Mouse (Mus musculus) heart, embryonic 13.5 days (tissue): Measurements from ENCODE around the gene Mfap2. TPM values are rescaled to one million over a fixed set of nuclear protein-coding genes. Genes with fewer than 3 reads are reported as not detected.
A peak's percentile ranks its signal among the peaks of the same experiment; 100 is the strongest.

ENCODE experiments used
- ATAC-seq: fragments of 200-750 bp; cut with Nextera tagmentation; 2 replicates; pipeline ENCODE4 v1.8.0; 2017; ENCODE audit warnings: moderate TSS enrichment; ENCODE audit not compliant: insufficient number of reproducible peaks, low FRiP score, low TSS enrichment; ENCODE audit errors: extremely low read depth
- H3K27ac ChIP-seq: fragments of 300-500 bp; sonication (generic); replicated peaks from 2 replicates; pipeline ENCODE4 v1.5.1; 2015; ENCODE audit warnings: moderate library complexity, mild to moderate bottlenecking, inconsistent platforms
- H3K27me3 ChIP-seq: fragments of 300-500 bp; sonication (generic); replicated peaks from 2 replicates; pipeline ENCODE4 v1.6.1; 2015; ENCODE audit warnings: mild to moderate bottlenecking, inconsistent platforms
- H3K36me3 ChIP-seq: fragments of 300-500 bp; sonication (generic); 2 replicates; pipeline ENCODE4 v1.6.1; 2015; ENCODE audit warnings: mild to moderate bottlenecking, inconsistent platforms
- H3K4me1 ChIP-seq: fragments of 300-500 bp; sonication (generic); 2 replicates; pipeline ENCODE4 v1.6.1; 2015; ENCODE audit warnings: inconsistent platforms
- H3K4me2 ChIP-seq: fragments of 300-500 bp; sonication (generic); 2 replicates; pipeline ENCODE4 v1.6.1; 2015; ENCODE audit warnings: inconsistent platforms, mild to moderate bottlenecking, moderate library complexity
- H3K4me3 ChIP-seq: fragments of 300-500 bp; sonication (generic); 2 replicates; pipeline ENCODE4 v1.5.1; 2015; ENCODE audit warnings: moderate library complexity, mild to moderate bottlenecking, inconsistent platforms
- H3K9ac ChIP-seq: fragments of 300-500 bp; sonication (generic); 2 replicates; pipeline ENCODE4 v1.6.1; 2015; ENCODE audit warnings: inconsistent platforms, mild to moderate bottlenecking, moderate library complexity
- H3K9me3 ChIP-seq: fragments of 300-500 bp; sonication (generic); 2 replicates; pipeline ENCODE4 v1.6.1; 2016; ENCODE audit warnings: inconsistent platforms
- WGBS: fragments of 180-500 bp; shearing (Covaris S2); methylation state at CpG from one replicate; pipeline ENCODE4 v1.1.7; 2015; ENCODE audit warnings: mixed read lengths; 5-methylcytosine and 5-hydroxymethylcytosine counted together
- polyA plus RNA-seq: library from polyadenylated mRNA; unstranded; fragments of >200 nt; fragmentation: Nextera tagmentation; extraction: Ambion mirVana; gene quantifications from 2 replicates; pipeline ENCODE4 v1.2.1, GENCODE M21; 2015

The Mfap2 gene
- polyA plus RNA-seq, 1 experiment from 2014 or later = 299 TPM

- no peak overlapping the region for H3K4me2 ChIP-seq
- no peak for ATAC-seq
- H3K4me1 ChIP-seq = peaks cover 30% of the 10 kb centered on the region
- H3K27me3 ChIP-seq = 0 out of 2 replicates have a peak, but pooled peaks cover 7% of the 10 kb centered on the region
- H3K4me3 ChIP-seq = no peak overlapping the region
- no peaks in the 10 kb centered on the region for H3K9me3 ChIP-seq
- H3K36me3 ChIP-seq = peaks cover 19% of the 10 kb centered on the region
- no peak overlapping the region for H3K27ac ChIP-seq
- WGBS = 56% methylated on average over 7 of the region's 7 CpGs
- H3K9ac ChIP-seq = no peak overlapping the region
These were observed 21.4 kb upstream of the Mfap2 start for GRCm38 (mm10) chr4:140988706-140989290.

GRCm38 (mm10) chr4:140989447-140989846 lies 20.8 kb upstream of the Mfap2 start:
- no peak overlapping the region for H3K27ac ChIP-seq
- no peak for ATAC-seq

GRCm38 (mm10) chr4:140992215-140992614 lies 18.0 kb upstream of the Mfap2 start:
- peaks cover 21% of the 10 kb centered on the region for H3K4me1 ChIP-seq
- WGBS = 82% methylated on average over 20 of the region's 20 CpGs
- no peak overlapping the region for H3K4me2 ChIP-seq
- ATAC-seq = no peak
- H3K36me3 ChIP-seq = peaks cover 54% of the 10 kb centered on the region
- no peak overlapping the region for H3K9ac ChIP-seq
- no peak overlapping the region for H3K4me3 ChIP-seq
- no peak overlapping the region for H3K27ac ChIP-seq
- no peaks in the 10 kb centered on the region for H3K9me3 ChIP-seq
- no peaks in the 10 kb centered on the region for H3K27me3 ChIP-seq

More at GRCm38 (mm10) chr4:140989447-140989846, 20.8 kb upstream of the Mfap2 start:
- Histone ChIP-seq H3K9ac (no peak overlapping the region), H3K27me3 (0 out of 2 replicates have a peak, but pooled peaks cover 5% of the 10 kb centered on the region), H3K4me3 (no peak overlapping the region), H3K9me3 (no peaks in the 10 kb centered on the region), H3K4me1 (peaks cover 29% of the 10 kb centered on the region), H3K36me3 (peaks cover 26% of the 10 kb centered on the region), H3K4me2 (no peak overlapping the region)
- 77% methylated on average over 14 of the region's 14 CpGs for WGBS

GRCm38 (mm10) chr4:140993846-140994245 lies 16.4 kb upstream of the Mfap2 start:
- Histone ChIP-seq H3K4me3 (no peak overlapping the region), H3K36me3 (peaks cover 68% of the 10 kb centered on the region), H3K27me3 (no peaks in the 10 kb centered on the region)

GRCm38 (mm10) chr4:140995811-140996210 lies 14.4 kb upstream of the Mfap2 start:
- no peak for ATAC-seq
- Histone ChIP-seq H3K36me3 (peaks cover 87% of the 10 kb centered on the region), H3K9me3 (no peaks in the 10 kb centered on the region), H3K4me2 (no peak overlapping the region), H3K27me3 (no peaks in the 10 kb centered on the region), H3K27ac (no peak overlapping the region), H3K9ac (no peak overlapping the region), H3K4me3 (no peak overlapping the region), H3K4me1 (no peaks in the 10 kb centered on the region)
- WGBS = 89% methylated on average over 8 of the region's 8 CpGs

More at GRCm38 (mm10) chr4:140993846-140994245, 16.4 kb upstream of the Mfap2 start:
- Histone ChIP-seq H3K9ac (no peak overlapping the region), H3K4me2 (no peak overlapping the region), H3K27ac (no peak overlapping the region), H3K4me1 (peaks cover 5% of the 10 kb centered on the region; the same call in 1 of the 2 replicates), H3K9me3 (no peaks in the 10 kb centered on the region)
- WGBS = 67% methylated on average over 8 of the region's 8 CpGs
- ATAC-seq = no peak

- H3K4me1 ChIP-seq = no peaks in the 10 kb centered on the region
- H3K4me2 ChIP-seq = no peak overlapping the region
- WGBS = 87% methylated on average over 9 of the region's 9 CpGs
- H3K4me3 ChIP-seq = no peak overlapping the region
- no peak overlapping the region for H3K27ac ChIP-seq
- no peak for ATAC-seq
- H3K9me3 ChIP-seq = no peaks in the 10 kb centered on the region
- no peaks in the 10 kb centered on the region for H3K27me3 ChIP-seq
- no peak overlapping the region for H3K9ac ChIP-seq
- H3K36me3 ChIP-seq = peaks cover 97% of the 10 kb centered on the region
These were observed 13.4 kb upstream of the Mfap2 start for GRCm38 (mm10) chr4:140996812-140997211.

- H3K4me3 ChIP-seq = no peak overlapping the region
- H3K4me1 ChIP-seq = peaks cover 8% of the 10 kb centered on the region
- peaks cover 68% of the 10 kb centered on the region for H3K36me3 ChIP-seq
- no peak overlapping the region for H3K4me2 ChIP-seq
- no peak overlapping the region for H3K27ac ChIP-seq
- H3K9ac ChIP-seq = no peak overlapping the region
- H3K27me3 ChIP-seq = no peaks in the 10 kb centered on the region
- no peak for ATAC-seq
- H3K9me3 ChIP-seq = no peaks in the 10 kb centered on the region
- WGBS = 79% methylated on average over 13 of the region's 13 CpGs
These were observed 4.2 kb upstream of the Mfap2 start for GRCm38 (mm10) chr4:141005983-141006382.

GRCm38 (mm10) chr4:141008028-141008427 lies 2.2 kb upstream of the Mfap2 start:
- Histone ChIP-seq H3K9me3 (no peaks in the 10 kb centered on the region), H3K4me1 (peaks cover 26% of the 10 kb centered on the region), H3K27me3 (no peaks in the 10 kb centered on the region), H3K4me3 (no peak overlapping the region), H3K36me3 (peaks cover 52% of the 10 kb centered on the region), H3K27ac (no peak overlapping the region; the same call in 1 of the 2 replicates), H3K4me2 (no peak overlapping the region), H3K9ac (no peak overlapping the region)
- WGBS = 68% methylated on average over 8 of the region's 8 CpGs
- no peak for ATAC-seq

- peaks cover 37% of the 10 kb centered on the region for H3K4me1 ChIP-seq
- no peaks in the 10 kb centered on the region for H3K9me3 ChIP-seq
- H3K4me2 ChIP-seq = peak overlapping the region; percentile 76
- H3K36me3 ChIP-seq = peaks cover 52% of the 10 kb centered on the region
- 1% methylated on average over 25 of the region's 26 CpGs for WGBS
- ATAC-seq = no peak
- H3K4me3 ChIP-seq = peak overlapping the region; percentile 78
- peak overlapping the region; percentile 89 for H3K9ac ChIP-seq
- no peaks in the 10 kb centered on the region for H3K27me3 ChIP-seq
- H3K27ac ChIP-seq = peak overlapping the region; percentile 79
These were observed 308 bp downstream of the Mfap2 start for GRCm38 (mm10) chr4:141010526-141010925.

- Histone ChIP-seq H3K9me3 (no peaks in the 10 kb centered on the region), H3K27me3 (no peaks in the 10 kb centered on the region), H3K36me3 (peaks cover 52% of the 10 kb centered on the region), H3K4me2 (peak overlapping the region; percentile 76), H3K9ac (peak overlapping the region; percentile 89), H3K4me3 (peak overlapping the region; percentile 78), H3K27ac (peak overlapping the region; percentile 79), H3K4me1 (peaks cover 41% of the 10 kb centered on the region)
- no peak for ATAC-seq
- under 1% methylated on average over 17 of the region's 17 CpGs for WGBS
These were observed 767 bp downstream of the Mfap2 start for GRCm38 (mm10) chr4:141010941-141011429.

GRCm38 (mm10) chr4:141011556-141012328 lies 1.5 kb downstream of the Mfap2 start:
- Histone ChIP-seq H3K9me3 (no peaks in the 10 kb centered on the region), H3K9ac (peak overlapping the region; percentile 89), H3K4me3 (peak overlapping the region; percentile 78), H3K27me3 (no peaks in the 10 kb centered on the region), H3K4me1 (peaks cover 49% of the 10 kb centered on the region), H3K4me2 (peak overlapping the region; percentile 76), H3K27ac (peak overlapping the region; percentile 79), H3K36me3 (peaks cover 50% of the 10 kb centered on the region)
- ATAC-seq = no peak
- 46% methylated on average over 14 of the region's 14 CpGs for WGBS
